Mouse (Mus musculus): Measurements from ENCODE around the gene Itga8. TPM values are rescaled to one million over a fixed set of nuclear protein-coding genes. Genes with fewer than 3 reads are reported as not detected.

Gene Itga8
- polyA plus RNA-seq, 1 experiment from 2014 or later: 17.7 TPM

DNA sequence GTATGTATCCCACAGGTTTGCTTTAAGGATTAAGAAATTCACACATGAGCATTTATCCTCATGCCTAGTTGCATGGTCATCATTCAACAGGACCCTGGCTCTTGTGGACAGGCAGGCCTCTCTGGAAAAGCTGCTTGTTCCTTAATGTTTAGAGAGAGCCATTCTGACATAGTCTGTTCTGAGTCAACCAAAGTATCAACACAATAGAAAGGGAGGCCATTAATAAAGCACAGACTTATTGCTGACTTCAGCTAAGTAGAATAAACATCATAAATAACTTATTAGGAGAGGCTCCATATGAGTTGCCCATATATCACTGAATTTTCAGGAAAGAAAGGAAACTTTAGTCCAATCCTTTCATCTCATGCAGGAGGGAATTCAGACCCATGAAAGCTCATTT is 175.1 kb downstream of the Itga8 start:
- Histone ChIP-seq H3K9ac (no peak overlapping the region), H3K27me3 (no peaks in the 10 kb centered on the region), H3K4me2 (replicated peaks) (no peak overlapping the region), H3K36me3 (peaks cover 4% of the 10 kb centered on the region; the same call in 1 of the 2 replicates), H3K27ac (no peak overlapping the region), H3K9me3 (no peaks in the 10 kb centered on the region), H3K4me1 (no peaks in the 10 kb centered on the region), H3K4me3 (no peak overlapping the region)
- ATAC-seq (ENCODE audit: low FRiP score, low read depth): no peak

DNA sequence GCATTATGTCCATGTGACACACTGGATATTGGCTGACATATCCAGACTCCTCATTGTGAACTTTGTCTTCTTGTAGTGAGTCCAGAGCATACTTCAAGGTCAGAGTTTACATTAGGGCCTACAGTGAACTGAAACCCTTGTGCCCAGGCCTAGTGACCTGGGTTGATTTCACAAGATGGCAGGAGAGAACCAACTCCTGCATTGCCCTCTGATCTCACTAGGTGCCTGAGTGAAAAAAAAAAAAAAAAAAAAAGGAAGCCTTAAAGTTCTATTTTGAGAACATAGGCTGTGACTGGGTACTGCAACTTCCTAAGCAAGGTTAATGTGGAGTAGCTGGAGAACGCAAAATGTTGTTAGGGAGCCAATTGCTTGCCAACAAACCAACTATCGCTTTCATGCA is 186.2 kb downstream of the Itga8 start:
- Histone ChIP-seq H3K4me2 (replicated peaks) (no peak overlapping the region), H3K4me1 (no peaks in the 10 kb centered on the region), H3K9me3 (no peaks in the 10 kb centered on the region), H3K4me3 (no peak overlapping the region), H3K9ac (no peak overlapping the region), H3K36me3 (peaks cover 10% of the 10 kb centered on the region), H3K27ac (no peak overlapping the region), H3K27me3 (no peaks in the 10 kb centered on the region)
- no peak for ATAC-seq (ENCODE audit: low FRiP score, low read depth)
- WGBS: 88% methylated on average over 2 of the region's 2 CpGs

DNA sequence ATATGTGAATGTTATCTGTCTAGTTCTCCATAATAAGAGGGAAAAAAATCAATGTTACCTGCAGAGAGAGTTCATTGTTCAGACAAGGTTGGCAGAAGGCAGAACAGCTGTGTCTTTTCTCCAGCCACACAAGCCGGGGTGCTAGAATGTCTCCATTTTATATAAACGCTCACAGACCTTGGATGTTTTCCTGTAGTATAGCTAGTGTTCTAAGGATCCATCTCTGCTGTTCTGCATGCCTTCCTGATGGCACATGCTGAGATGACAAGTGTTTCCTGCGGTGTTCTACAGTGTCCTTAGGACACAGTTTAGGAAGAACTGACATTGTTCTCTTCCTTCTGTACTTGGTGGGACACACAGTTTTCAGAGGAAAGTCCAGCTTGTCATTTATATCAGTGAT is 192.4 kb downstream of the Itga8 start:
- H3K27ac ChIP-seq: no peak overlapping the region
- no peak overlapping the region for H3K4me3 ChIP-seq
- H3K36me3 ChIP-seq: peaks cover 5% of the 10 kb centered on the region; the same call in 1 of the 2 replicates
- H3K9me3 ChIP-seq: no peaks in the 10 kb centered on the region
- H3K9ac ChIP-seq: no peak overlapping the region
- H3K4me1 ChIP-seq: no peaks in the 10 kb centered on the region
- no peaks in the 10 kb centered on the region for H3K27me3 ChIP-seq
- WGBS: 85% methylated on average over 3 of the region's 3 CpGs
- no peak overlapping the region for H3K4me2 ChIP-seq (replicated peaks)
- no peak for ATAC-seq (ENCODE audit: low FRiP score, low read depth)

DNA sequence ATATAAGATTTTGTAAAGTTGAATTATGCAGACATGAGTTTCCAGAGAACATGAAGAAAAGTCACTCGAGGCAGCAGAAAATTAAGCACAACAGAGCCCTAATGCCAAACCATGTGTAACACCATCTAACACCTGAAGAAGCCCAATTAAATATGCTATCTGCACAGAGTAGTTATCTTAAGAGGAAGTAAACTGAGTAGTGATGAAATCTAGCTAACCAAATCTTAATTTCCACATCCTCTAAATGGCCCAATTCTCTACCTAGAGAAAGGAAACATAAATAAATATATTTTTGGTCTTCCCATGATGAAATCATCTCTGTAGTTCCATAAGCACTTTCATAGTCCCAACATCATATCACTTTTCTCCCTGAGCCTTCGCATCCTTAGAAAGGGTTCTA is 193.4 kb downstream of the Itga8 start:
- no peak overlapping the region for H3K27ac ChIP-seq
- no peaks in the 10 kb centered on the region for H3K4me1 ChIP-seq
- no peak for ATAC-seq (ENCODE audit: low FRiP score, low read depth)
- no peak overlapping the region for H3K9ac ChIP-seq
- no peaks in the 10 kb centered on the region for H3K9me3 ChIP-seq
- H3K4me3 ChIP-seq: no peak overlapping the region
- H3K27me3 ChIP-seq: no peaks in the 10 kb centered on the region
- 78% methylated on average over 2 of the region's 2 CpGs for WGBS
- H3K4me2 ChIP-seq (replicated peaks): no peak overlapping the region
- H3K36me3 ChIP-seq: peaks cover 5% of the 10 kb centered on the region; the same call in 1 of the 2 replicates

DNA sequence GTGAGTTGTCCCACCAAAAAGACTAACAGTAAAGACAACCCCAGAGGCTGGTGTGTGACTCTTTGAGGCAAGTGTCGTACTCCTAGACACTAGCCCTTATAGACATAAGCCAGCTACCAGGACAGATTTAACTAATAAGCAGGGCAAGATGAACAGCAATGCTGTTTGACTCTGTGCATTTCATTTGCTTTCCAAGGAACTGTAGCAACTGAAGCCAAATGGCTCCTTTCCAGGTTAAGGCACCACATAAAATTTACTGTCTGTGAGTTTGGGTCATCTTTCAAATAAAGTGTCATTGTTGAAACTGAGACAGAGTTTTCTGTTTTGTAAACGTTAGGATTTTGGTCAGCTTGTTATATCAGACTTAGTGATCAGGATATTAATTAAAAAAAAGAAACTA is 194.5 kb downstream of the Itga8 start:
- no peak overlapping the region for H3K4me3 ChIP-seq
- H3K9me3 ChIP-seq: no peaks in the 10 kb centered on the region
- H3K9ac ChIP-seq: no peak overlapping the region
- H3K36me3 ChIP-seq: peaks cover 5% of the 10 kb centered on the region; the same call in 1 of the 2 replicates
- H3K4me1 ChIP-seq: no peaks in the 10 kb centered on the region
- H3K27ac ChIP-seq: no peak overlapping the region
- WGBS: 51% methylated on average over 2 of the region's 2 CpGs
- no peaks in the 10 kb centered on the region for H3K27me3 ChIP-seq
- ATAC-seq (ENCODE audit: low FRiP score, low read depth): no peak
- no peak overlapping the region for H3K4me2 ChIP-seq (replicated peaks)

DNA sequence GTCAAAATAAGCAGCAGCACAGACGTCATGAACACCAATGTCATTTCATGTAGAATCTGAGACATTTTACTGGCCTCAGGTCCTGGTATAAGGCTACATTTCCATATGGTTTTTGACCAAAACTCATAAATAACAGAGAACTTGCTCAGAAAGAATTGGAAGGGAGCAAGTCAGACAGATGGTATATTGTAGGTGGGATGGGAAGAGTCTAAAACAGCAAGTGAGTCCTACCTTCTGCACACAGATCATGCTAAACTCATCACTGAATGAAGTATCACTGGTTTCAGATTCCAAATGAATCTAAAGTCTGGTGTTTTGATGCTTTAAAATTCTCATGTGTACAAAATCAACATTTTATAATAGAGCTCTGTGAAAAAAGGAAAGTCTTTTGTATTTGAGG is 198.5 kb downstream of the Itga8 start:
- 63% methylated on average over 1 of the region's 1 CpGs for WGBS

DNA sequence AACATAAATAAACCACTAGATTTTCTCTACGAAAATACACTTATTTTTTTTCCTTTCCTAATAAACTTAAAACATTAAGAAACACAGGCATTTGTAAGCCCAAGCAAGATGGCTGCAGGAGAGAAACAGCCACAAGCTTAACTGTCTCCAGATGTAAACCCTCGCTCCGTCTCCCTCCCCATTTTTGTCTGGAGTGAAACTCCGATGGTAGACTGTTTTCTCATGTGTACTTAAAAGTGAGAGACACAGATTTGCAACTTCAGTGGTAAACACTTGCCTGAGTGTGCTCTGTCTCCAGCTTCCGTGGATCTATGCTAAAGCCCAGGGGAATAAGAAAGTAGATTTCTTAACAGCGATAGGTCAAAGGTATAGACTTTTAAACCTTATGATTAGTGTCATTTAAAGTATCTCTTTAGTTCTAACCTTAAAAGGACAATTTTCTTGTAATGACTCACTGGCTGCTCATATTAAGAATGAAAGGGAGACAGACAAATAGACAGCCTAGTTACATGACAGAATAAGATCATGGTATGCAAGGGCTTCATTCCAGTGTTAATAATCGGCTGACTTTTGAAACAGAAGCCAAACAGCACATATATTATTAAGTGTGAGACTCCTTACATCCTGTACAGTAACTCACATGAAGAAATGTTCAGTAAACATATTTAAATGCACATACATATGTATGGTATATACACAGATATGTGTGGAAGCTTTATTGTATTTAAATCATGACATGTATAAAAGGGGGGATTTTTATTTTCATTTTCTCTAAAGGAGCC is 209.3 kb downstream of the Itga8 start:
- H3K36me3 ChIP-seq: no peaks in the 10 kb centered on the region
- H3K4me1 ChIP-seq: peaks cover 8% of the 10 kb centered on the region; the same call in 1 of the 2 replicates
- H3K27ac ChIP-seq: no peak overlapping the region
- WGBS: 31% methylated on average over 7 of the region's 7 CpGs
- 0 out of 2 replicates have a peak, but pooled peaks have one; percentile 59 for ATAC-seq (ENCODE audit: low FRiP score, low read depth)
- H3K27me3 ChIP-seq: no peaks in the 10 kb centered on the region
- 0 out of 2 replicates have a peak overlapping the region, but pooled peaks have one; percentile 27 for H3K4me2 ChIP-seq (replicated peaks)
- H3K9ac ChIP-seq: no peak overlapping the region
- H3K9me3 ChIP-seq: no peaks in the 10 kb centered on the region
- H3K4me3 ChIP-seq: no peak overlapping the region

More for the DNA sequence above, 198.5 kb downstream of the Itga8 start:
- Histone ChIP-seq H3K27me3 (no peaks in the 10 kb centered on the region), H3K27ac (no peak overlapping the region), H3K9ac (no peak overlapping the region), H3K4me2 (replicated peaks) (no peak overlapping the region), H3K9me3 (no peaks in the 10 kb centered on the region), H3K4me3 (no peak overlapping the region), H3K36me3 (no peaks in the 10 kb centered on the region), H3K4me1 (no peaks in the 10 kb centered on the region)
- 0 out of 2 replicates have a peak, but pooled peaks have one; percentile 44 for ATAC-seq (ENCODE audit: low FRiP score, low read depth)

DNA sequence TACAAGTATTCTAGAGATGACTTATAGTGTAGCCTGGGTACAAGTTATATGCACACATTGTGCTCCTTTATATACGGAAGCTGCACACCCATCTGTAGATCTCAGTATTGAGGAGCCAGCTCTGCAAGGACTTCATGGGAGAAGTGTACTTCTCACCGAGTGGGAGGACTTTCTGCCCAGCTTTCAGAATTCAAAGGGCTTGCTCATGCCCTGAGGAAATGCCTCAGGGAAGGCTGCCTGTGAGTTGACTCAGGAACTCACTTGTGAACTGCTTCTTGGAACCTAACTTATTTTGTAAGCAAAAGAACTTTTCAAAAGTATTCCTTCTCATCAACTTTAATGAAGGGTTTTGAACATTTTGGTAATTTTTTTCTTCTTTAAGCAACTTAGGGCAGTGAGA is 210.7 kb downstream of the Itga8 start:
- Histone ChIP-seq H3K27ac (no peak overlapping the region), H3K4me2 (replicated peaks) (no peak overlapping the region), H3K9me3 (no peaks in the 10 kb centered on the region), H3K9ac (no peak overlapping the region), H3K27me3 (no peaks in the 10 kb centered on the region), H3K36me3 (no peaks in the 10 kb centered on the region), H3K4me3 (no peak overlapping the region), H3K4me1 (peaks cover 8% of the 10 kb centered on the region; the same call in 1 of the 2 replicates)
- WGBS: 71% methylated on average over 2 of the region's 2 CpGs
- ATAC-seq (ENCODE audit: low FRiP score, low read depth): no peak

DNA sequence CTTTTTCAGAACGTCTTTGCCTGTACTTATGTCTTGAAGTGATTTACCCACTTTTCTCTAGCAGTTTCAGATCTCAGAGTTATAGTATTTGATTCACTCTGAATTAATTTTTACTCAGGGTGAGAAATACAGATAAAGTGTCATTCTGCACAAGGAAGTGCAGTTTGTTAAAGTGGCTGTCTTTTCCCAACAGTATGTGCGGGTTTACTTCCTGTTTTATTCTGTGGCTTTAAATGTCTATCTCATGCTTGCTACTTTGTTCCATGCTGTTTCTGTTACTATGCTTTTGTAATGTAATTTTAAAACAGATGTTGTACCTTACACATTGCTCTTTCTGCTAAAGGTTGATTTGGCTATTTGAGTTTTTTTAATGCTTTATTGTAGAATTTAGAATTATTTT is 216.2 kb downstream of the Itga8 start:
- Histone ChIP-seq H3K27ac (no peak overlapping the region), H3K9ac (no peak overlapping the region), H3K9me3 (no peaks in the 10 kb centered on the region), H3K36me3 (no peaks in the 10 kb centered on the region), H3K27me3 (no peaks in the 10 kb centered on the region), H3K4me2 (replicated peaks) (no peak overlapping the region), H3K4me3 (no peak overlapping the region), H3K4me1 (no peaks in the 10 kb centered on the region)
- 82% methylated on average over 2 of the region's 2 CpGs for WGBS
- ATAC-seq (ENCODE audit: low FRiP score, low read depth): no peak

DNA sequence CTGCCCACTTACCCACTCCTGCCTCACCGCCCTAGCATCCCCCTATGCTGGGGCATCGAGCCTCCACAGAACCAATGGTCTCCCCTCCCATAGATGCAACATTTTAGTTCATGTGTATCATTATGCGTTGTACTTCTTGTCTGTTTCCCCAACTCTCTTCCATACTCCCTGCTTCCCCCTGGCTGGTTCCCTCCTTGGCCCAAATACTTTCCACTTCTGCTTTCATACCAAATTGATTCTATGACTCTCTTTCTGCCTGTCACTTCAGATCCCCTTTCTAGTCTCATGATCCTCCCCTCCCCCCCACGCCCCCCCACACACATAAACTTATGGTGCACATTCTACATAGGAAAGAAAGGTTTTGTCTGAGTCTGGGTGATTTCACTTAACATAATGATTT is 217.4 kb downstream of the Itga8 start:
- 82% methylated on average over 4 of the region's 4 CpGs for WGBS
- no peaks in the 10 kb centered on the region for H3K9me3 ChIP-seq
- no peak for ATAC-seq (ENCODE audit: low FRiP score, low read depth)
- H3K9ac ChIP-seq: no peak overlapping the region
- no peaks in the 10 kb centered on the region for H3K4me1 ChIP-seq
- no peaks in the 10 kb centered on the region for H3K36me3 ChIP-seq
- no peak overlapping the region for H3K4me2 ChIP-seq (replicated peaks)
- H3K27ac ChIP-seq: no peak overlapping the region
- H3K27me3 ChIP-seq: no peaks in the 10 kb centered on the region
- no peak overlapping the region for H3K4me3 ChIP-seq

DNA sequence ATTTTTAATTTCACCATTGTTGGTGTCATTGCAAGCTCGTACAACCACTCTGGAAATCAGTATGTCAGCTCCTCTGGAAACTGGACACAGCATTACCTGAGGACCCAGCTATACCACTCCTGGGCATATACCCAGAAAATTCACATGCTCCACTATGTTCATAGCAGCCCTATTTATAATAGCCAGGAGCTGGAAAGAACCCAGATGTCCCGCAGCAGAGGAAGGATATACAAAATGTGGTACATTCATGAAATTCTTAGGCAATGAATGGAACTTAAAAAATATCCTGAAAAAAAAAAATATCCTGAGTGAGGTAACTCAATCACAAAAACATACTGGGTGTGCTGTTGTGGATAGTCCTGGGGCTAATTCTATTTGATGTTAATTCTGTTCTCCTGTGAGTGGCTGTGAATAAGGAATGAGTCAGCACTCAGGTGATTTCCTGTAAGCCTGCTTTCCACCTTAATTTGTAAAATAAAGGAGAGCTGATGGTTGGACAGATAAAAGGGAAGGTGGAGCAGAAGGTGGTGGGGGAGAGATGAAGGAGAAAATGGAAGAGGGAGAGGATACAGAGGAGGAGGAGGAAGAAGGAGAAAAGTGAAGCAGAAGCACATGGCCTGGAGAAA is 224.3 kb downstream of the Itga8 start:
- 80% methylated on average over 2 of the region's 2 CpGs for WGBS
- ATAC-seq (ENCODE audit: low FRiP score, low read depth): no peak
- Histone ChIP-seq H3K36me3 (no peaks in the 10 kb centered on the region), H3K9me3 (no peaks in the 10 kb centered on the region), H3K27ac (no peak overlapping the region), H3K27me3 (no peaks in the 10 kb centered on the region), H3K4me2 (replicated peaks) (no peak overlapping the region), H3K4me1 (no peaks in the 10 kb centered on the region), H3K9ac (no peak overlapping the region), H3K4me3 (no peak overlapping the region)

DNA sequence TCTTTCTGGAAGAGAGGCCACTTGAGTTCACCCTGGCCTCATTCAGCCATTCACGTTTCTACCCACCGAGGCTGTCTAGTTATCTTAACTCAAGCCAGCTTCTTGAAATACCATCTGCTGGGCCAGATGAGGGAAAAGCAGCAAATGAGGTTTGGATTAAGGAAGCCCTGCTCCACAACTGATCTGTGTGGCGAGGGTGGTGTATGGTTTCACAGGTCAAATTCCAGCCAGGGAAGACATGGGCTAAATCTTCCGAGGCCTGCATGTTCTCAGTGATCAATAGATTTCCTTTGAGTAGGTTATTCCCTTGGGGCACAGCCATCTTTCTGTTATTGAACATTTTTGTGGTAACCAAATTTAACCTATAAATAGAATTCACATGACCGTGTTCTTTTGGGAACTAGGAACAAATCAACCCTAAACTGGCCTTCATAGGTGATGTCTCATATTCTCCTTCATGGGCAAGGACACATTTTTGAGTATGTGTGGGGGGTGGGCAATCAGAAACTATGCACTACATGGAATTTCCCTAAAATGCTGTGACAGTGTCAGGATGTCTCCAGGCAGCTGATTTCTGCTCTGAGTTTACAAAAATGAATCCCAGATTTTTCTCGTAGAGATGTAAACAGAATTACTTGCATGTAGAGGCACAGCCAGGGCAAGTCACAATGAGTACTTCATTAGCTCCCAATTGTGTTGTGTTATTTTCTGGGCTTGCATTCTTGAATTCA is 235.9 kb downstream of the Itga8 start:
- Histone ChIP-seq H3K27me3 (no peaks in the 10 kb centered on the region), H3K9me3 (no peaks in the 10 kb centered on the region), H3K4me3 (no peak overlapping the region), H3K9ac (no peak overlapping the region), H3K4me2 (replicated peaks) (no peak overlapping the region), H3K36me3 (no peaks in the 10 kb centered on the region), H3K4me1 (peaks cover 8% of the 10 kb centered on the region; the same call in 1 of the 2 replicates), H3K27ac (no peak overlapping the region)
- ATAC-seq (ENCODE audit: low FRiP score, low read depth): peak; percentile 51; the same call in 1 of the 2 replicates
- 23% methylated on average over 6 of the region's 6 CpGs for WGBS
